Mouse (Mus musculus): ENCODE results near the gene Prss58.

The Prss58 gene

GRCm38 (mm10) chr6:40900287-40900686 is at the start of gene Prss58:
Gene Prss58 (minus strand): TSS chr6:40900387.
- no peak for DNase-seq (ENCODE audit: low spot score in 2 of 2)

- DNase-seq (ENCODE audit: low spot score in 2 of 2), result no peak
Observed at GRCm38 (mm10) chr6:40940457-40940856, 40.3 kb upstream of the Prss58 start, which contains the start of gene 1700074P13Rik. Gene 1700074P13Rik (minus strand): TSS chr6:40940557.

GRCm38 (mm10) chr6:40919954-40920353 is 19.8 kb upstream of the Prss58 start:
- no peak for DNase-seq (ENCODE audit: low spot score in 2 of 2)

GRCm38 (mm10) chr6:40894716-40895115 is 5.5 kb downstream of the Prss58 start:
- DNase-seq (ENCODE audit: low spot score in 2 of 2), result no peak

GRCm38 (mm10) chr6:40893577-40893976 is 6.6 kb downstream of the Prss58 start:
- DNase-seq (ENCODE audit: low spot score in 2 of 2), result no peak

- DNase-seq (ENCODE audit: low spot score in 2 of 2), result no peak
Observed at GRCm38 (mm10) chr6:40891754-40892153, 8.4 kb downstream of the Prss58 start.

GRCm38 (mm10) chr6:40890973-40891372 is 9.2 kb downstream of the Prss58 start:
- no peak for DNase-seq (ENCODE audit: low spot score in 2 of 2)

- no peak for DNase-seq (ENCODE audit: low spot score in 2 of 2)
Observed at GRCm38 (mm10) chr6:40887394-40887793, 12.8 kb downstream of the Prss58 start, which contains the start of gene Moxd2. Gene Moxd2 (minus strand): TSS chr6:40887494.

- no peak for DNase-seq (ENCODE audit: low spot score in 2 of 2)
Observed at GRCm38 (mm10) chr6:40845283-40845682, 54.9 kb downstream of the Prss58 start.
